Mouse (Mus musculus) ES-E14 (cell line): ENCODE data around the gene Tspan2.

ENCODE experiments used
- CHD2 ChIP-seq: IDR thresholded peaks from 2 replicates; pipeline ENCODE4 v1.6.1; 2014; ENCODE audit warnings: mild to moderate bottlenecking, low read depth, low read length, inconsistent platforms
- MAFK ChIP-seq: IDR thresholded peaks from 2 replicates; pipeline ENCODE4 v1.6.1; 2014; ENCODE audit warnings: mild to moderate bottlenecking, low read depth, low read length, inconsistent platforms; ENCODE audit not compliant: insufficient read depth
- ZC3H11A ChIP-seq: IDR thresholded peaks from 2 replicates; pipeline ENCODE4 v1.6.1; 2012; ENCODE audit warnings: low read depth, mild to moderate bottlenecking, inconsistent platforms, low read length, borderline replicate concordance
- ZNF384 ChIP-seq: IDR thresholded peaks from 2 replicates; pipeline ENCODE4 v1.6.1; 2012; ENCODE audit warnings: low read depth, low read length, inconsistent platforms

- no peak for TF ChIP-seq MAFK
- no peak for TF ChIP-seq ZNF384
- TF ChIP-seq CHD2, result no peak
- TF ChIP-seq ZC3H11A, result no peak
These were observed 1.7 kb upstream of the Tspan2 start for GRCm38 (mm10) chr3:102732619-102733018.
